Mouse (Mus musculus) lung, adult 2 months (tissue): ENCODE data around the gene Rab34.

Source experiments
- CTCF ChIP-seq: fragments of 200-500 bp; IDR thresholded peaks from 2 replicates; pipeline ENCODE4 v1.5.1; 2011; ENCODE audit warnings: mild to moderate bottlenecking, low read length, control low read depth; ENCODE audit not compliant: insufficient read depth
- POLR2A ChIP-seq: fragments of 200-500 bp; IDR thresholded peaks from 2 replicates; pipeline ENCODE4 v1.6.1; 2011; ENCODE audit warnings: low read depth, mild to moderate bottlenecking, control low read depth, low read length, borderline replicate concordance; ENCODE audit errors: extremely low read depth

DNA sequence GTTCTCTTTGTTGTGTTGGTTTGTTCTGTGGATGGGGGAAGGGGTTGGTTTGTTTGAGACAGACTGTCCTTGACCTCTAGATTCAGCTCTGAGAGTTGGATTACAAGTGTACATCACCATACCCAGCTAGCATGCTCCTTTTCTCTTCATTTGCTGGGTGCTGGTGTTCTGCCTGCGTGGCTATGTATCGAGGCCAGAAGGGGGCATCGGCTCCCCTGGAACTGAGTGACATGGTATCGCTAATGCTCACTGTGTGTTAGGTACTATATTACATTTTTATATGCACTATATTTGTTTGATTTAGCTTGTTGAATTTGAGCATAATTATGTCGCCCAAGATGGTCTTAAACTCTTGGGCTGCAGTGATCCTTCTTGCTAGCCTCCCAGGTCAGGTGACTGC, 42.1 kb upstream of the Rab34 start:
- TF ChIP-seq CTCF, result 0 out of 2 replicates have a peak, but pooled peaks have one; percentile 17
- no peak for TF ChIP-seq POLR2A
